Mouse (Mus musculus): ENCODE results near the gene Ptprcap. TPM values are rescaled to one million over a fixed set of nuclear protein-coding genes. Genes with fewer than 3 reads are reported as not detected.

Gene Ptprcap
- 1,512 and 1,655 TPM in 2 replicates for polyA plus RNA-seq (2012; rRNA removed)

DNA sequence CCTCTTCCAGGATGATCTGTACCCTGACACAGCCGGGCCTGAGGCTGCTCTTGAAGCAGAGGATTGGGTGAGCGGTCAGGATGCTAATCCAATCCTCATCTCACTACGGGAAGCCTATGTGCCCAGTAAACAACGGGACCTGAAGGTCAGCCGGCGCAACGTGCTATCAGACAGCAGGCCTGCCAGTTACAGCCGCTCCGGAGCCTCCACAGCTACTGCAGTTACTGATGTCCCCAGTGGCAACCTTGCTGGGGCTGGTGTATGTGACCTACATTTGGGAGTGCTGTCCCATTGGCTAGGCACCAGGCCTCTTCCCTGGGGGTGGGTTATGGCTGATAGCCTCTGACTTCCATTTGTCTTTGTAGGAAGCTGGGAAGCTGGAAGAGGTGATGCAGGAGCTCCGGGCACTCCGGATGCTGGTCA is at the start of gene Ptprcap:
TSS of gene Ptprcap (plus strand) at position 373 of the 423 bp plus-strand sequence.
- Histone ChIP-seq H3K4me3 (ENCODE audit: control insufficient read depth, insufficient read depth, low read length) (peak within 1 kb of the TSS; percentile 80), H3K27me3 (ENCODE audit: control insufficient read depth, insufficient read depth, low read length) (no peaks in the 10 kb centered on the region), H3K36me3 (ENCODE audit: control insufficient read depth, insufficient read depth, low read length) (peaks cover 18% of the 10 kb centered on the region), H3K4me1 (replicated peaks; ENCODE audit: control insufficient read depth, insufficient read depth, low read length) (peaks cover 49% of the 10 kb centered on the region), H3K27ac (ENCODE audit: control insufficient read depth, insufficient read depth, low read length) (peak within 1 kb of the TSS; percentile 97)
- no peak for DNase-seq
- no peak for TF ChIP-seq POLR2A (IDR thresholded peaks at IDR 0.05; ENCODE audit: control insufficient read depth, extremely low read depth, insufficient read depth, low read length, poor library complexity)
- TF ChIP-seq CTCF (IDR thresholded peaks at IDR 0.05; ENCODE audit: borderline replicate concordance, control insufficient read depth, extremely low read depth, insufficient read depth, low read length, poor library complexity): no peak
- 97% methylated on average over 11 of the region's 11 CpGs for WGBS

DNA sequence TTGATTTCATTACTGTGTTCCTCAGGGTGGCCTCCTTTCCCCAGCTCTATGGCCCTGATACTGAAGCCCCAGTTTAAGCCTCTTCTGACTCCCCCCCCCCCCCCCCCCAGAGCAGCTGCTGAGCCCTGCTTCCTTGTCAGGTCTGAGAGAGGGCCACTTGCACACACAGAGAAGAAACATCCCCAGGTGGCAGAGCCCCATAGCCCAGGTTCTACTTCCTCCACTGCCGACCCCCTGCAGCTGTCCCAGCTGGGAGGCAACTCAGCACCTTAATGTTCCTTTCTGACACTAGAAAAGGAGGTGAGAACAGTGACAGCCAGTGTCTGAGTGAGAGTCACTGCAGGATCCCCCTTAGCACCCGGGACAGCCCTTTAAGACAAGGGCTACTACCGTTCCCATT is 49.6 kb upstream of the Ptprcap start:
- H3K27me3 ChIP-seq (ENCODE audit: control insufficient read depth, insufficient read depth, low read length): no peaks in the 10 kb centered on the region
- no peaks in the 10 kb centered on the region for H3K36me3 ChIP-seq (ENCODE audit: control insufficient read depth, insufficient read depth, low read length)
- H3K4me3 ChIP-seq (ENCODE audit: control insufficient read depth, insufficient read depth, low read length): no peak overlapping the region
- H3K27ac ChIP-seq (ENCODE audit: control insufficient read depth, insufficient read depth, low read length): peak overlapping the region; percentile 56
- TF ChIP-seq CTCF (IDR thresholded peaks at IDR 0.05; ENCODE audit: borderline replicate concordance, control insufficient read depth, extremely low read depth, insufficient read depth, low read length, poor library complexity) (no peak), POLR2A (IDR thresholded peaks at IDR 0.05; ENCODE audit: control insufficient read depth, extremely low read depth, insufficient read depth, low read length, poor library complexity) (no peak)
- 54% methylated on average over 3 of the region's 3 CpGs for WGBS
- no peak for DNase-seq
- H3K4me1 ChIP-seq (replicated peaks; ENCODE audit: control insufficient read depth, insufficient read depth, low read length): peaks cover 44% of the 10 kb centered on the region

DNA sequence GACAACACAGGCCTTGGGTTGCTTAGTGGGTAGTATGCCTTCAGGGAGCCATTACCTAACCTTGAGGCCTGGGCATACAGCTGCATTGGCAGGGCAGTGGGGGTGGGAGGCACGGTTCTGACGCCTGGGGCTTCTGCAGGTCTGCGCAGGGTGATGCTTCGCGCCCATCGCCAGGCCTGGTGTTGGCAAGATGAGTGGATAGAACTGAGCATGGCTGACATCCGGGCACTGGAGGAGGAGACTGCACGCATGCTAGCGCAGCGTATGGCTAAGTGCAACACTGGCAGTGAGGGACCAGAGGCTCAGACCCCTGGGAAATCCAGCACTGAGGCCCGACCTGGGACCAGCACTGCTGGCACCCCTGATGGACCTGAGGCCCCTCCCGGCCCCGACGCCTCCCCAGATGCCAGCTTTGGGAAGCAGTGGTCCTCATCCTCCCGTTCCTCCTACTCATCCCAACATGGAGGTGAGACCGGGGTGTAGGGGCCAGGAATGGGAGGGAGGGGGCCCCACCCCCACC is 48.7 kb upstream of the Ptprcap start:
- DNase-seq: no peak
- Histone ChIP-seq H3K27ac (ENCODE audit: control insufficient read depth, insufficient read depth, low read length) (no peak overlapping the region), H3K27me3 (ENCODE audit: control insufficient read depth, insufficient read depth, low read length) (no peaks in the 10 kb centered on the region), H3K4me3 (ENCODE audit: control insufficient read depth, insufficient read depth, low read length) (no peak overlapping the region), H3K36me3 (ENCODE audit: control insufficient read depth, insufficient read depth, low read length) (no peaks in the 10 kb centered on the region), H3K4me1 (replicated peaks; ENCODE audit: control insufficient read depth, insufficient read depth, low read length) (peaks cover 35% of the 10 kb centered on the region)
- no peak for TF ChIP-seq POLR2A (IDR thresholded peaks at IDR 0.05; ENCODE audit: control insufficient read depth, extremely low read depth, insufficient read depth, low read length, poor library complexity)
- no peak for TF ChIP-seq CTCF (IDR thresholded peaks at IDR 0.05; ENCODE audit: borderline replicate concordance, control insufficient read depth, extremely low read depth, insufficient read depth, low read length, poor library complexity)
- 96% methylated on average over 16 of the region's 16 CpGs for WGBS

DNA sequence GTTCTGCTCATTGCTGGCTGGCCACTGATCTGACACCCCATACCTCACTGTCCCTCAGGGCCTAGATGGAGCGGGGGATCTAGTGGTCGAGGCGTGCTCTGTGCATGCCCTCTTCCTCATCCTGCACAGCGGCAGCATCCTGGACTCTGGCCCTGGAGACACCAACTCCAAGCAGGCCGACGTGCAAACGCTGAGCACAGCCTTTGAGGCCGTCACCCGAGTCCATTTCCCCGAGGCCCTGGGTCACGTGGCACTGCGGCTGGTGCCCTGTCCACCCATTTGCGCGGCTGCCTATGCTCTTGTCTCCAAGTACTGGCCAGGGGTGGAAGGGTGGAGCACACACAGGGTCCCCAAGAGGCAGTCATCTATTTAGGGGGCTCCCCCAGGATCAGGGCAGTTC is 46.8 kb upstream of the Ptprcap start:
- DNase-seq: no peak
- 0 out of 2 replicates have a peak, but pooled peaks cover under 1% of the 10 kb centered on the region for H3K36me3 ChIP-seq (ENCODE audit: control insufficient read depth, insufficient read depth, low read length)
- peaks cover 19% of the 10 kb centered on the region for H3K4me1 ChIP-seq (replicated peaks; ENCODE audit: control insufficient read depth, insufficient read depth, low read length)
- no peak for TF ChIP-seq POLR2A (IDR thresholded peaks at IDR 0.05; ENCODE audit: control insufficient read depth, extremely low read depth, insufficient read depth, low read length, poor library complexity)
- TF ChIP-seq CTCF (IDR thresholded peaks at IDR 0.05; ENCODE audit: borderline replicate concordance, control insufficient read depth, extremely low read depth, insufficient read depth, low read length, poor library complexity): no peak
- WGBS: 99% methylated on average over 14 of the region's 14 CpGs
- no peak overlapping the region for H3K4me3 ChIP-seq (ENCODE audit: control insufficient read depth, insufficient read depth, low read length)
- H3K27ac ChIP-seq (ENCODE audit: control insufficient read depth, insufficient read depth, low read length): no peak overlapping the region
- no peaks in the 10 kb centered on the region for H3K27me3 ChIP-seq (ENCODE audit: control insufficient read depth, insufficient read depth, low read length)

DNA sequence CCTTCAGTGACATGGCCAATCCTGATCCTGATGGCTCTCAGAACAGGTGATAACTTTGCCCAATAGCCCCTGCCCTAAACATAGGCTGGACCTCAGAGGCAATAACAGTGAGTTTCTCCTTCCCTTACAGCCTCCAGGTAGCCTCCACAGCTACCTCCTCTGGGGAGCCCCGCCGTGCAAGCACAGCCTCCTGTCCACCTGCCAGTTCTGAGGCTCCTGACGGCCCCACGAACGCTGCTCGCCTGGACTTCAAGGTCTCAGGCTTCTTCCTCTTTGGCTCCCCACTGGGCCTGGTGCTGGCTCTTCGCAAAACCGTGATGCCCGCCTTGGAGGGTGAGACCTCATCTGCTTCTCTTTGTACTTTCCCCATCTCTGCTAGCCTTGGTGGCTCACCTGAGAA is 44.9 kb upstream of the Ptprcap start:
- H3K36me3 ChIP-seq (ENCODE audit: control insufficient read depth, insufficient read depth, low read length): peaks cover 13% of the 10 kb centered on the region; the same call in 1 of the 2 replicates
- H3K4me1 ChIP-seq (replicated peaks; ENCODE audit: control insufficient read depth, insufficient read depth, low read length): peaks cover 23% of the 10 kb centered on the region
- DNase-seq: no peak
- H3K27ac ChIP-seq (ENCODE audit: control insufficient read depth, insufficient read depth, low read length): no peak overlapping the region
- H3K4me3 ChIP-seq (ENCODE audit: control insufficient read depth, insufficient read depth, low read length): no peak overlapping the region
- H3K27me3 ChIP-seq (ENCODE audit: control insufficient read depth, insufficient read depth, low read length): no peaks in the 10 kb centered on the region
- TF ChIP-seq POLR2A (IDR thresholded peaks at IDR 0.05; ENCODE audit: control insufficient read depth, extremely low read depth, insufficient read depth, low read length, poor library complexity) (no peak), CTCF (IDR thresholded peaks at IDR 0.05; ENCODE audit: borderline replicate concordance, control insufficient read depth, extremely low read depth, insufficient read depth, low read length, poor library complexity) (no peak)
- WGBS: 91% methylated on average over 9 of the region's 9 CpGs

DNA sequence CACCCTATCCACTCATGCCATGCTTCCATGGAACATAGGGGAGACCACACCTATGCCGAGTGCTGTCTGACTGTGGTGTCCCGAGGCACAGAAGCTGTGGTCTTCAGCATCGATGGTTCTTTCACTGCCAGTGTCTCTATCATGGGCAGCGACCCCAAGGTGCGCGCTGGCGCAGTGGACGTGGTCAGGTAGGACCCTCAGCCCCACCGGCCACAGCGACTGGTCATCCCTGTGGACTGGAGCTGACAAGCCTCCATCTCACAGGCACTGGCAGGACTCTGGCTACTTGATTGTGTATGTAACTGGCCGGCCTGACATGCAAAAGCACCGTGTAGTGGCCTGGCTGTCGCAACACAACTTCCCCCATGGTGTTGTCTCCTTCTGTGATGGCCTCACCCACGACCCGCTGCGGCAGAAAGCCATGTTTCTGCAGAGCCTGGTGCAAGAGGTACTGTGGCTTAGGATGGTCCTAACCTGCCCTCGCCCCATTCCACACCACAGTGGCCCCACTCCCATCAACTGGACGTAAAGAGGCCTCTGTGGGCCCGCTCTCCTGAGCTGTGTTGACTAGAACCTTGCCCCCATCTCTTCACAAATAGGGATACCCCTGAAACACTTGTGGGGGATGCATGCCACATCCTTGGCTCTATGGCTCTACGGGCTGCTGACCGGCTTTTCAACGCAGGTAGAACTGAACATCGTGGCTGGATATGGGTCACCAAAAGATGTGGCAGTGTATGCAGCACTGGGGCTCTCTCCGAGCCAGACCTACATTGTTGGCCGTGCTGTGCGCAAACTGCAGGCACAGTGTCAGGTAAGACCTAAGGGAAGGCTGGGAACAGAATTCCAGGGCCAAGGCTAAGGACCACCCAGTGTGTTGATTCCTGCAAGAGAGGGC is 41.1 kb upstream of the Ptprcap start:
- Histone ChIP-seq H3K27me3 (ENCODE audit: control insufficient read depth, insufficient read depth, low read length) (no peaks in the 10 kb centered on the region), H3K27ac (ENCODE audit: control insufficient read depth, insufficient read depth, low read length) (no peak overlapping the region), H3K4me1 (replicated peaks; ENCODE audit: control insufficient read depth, insufficient read depth, low read length) (peaks cover 33% of the 10 kb centered on the region), H3K4me3 (ENCODE audit: control insufficient read depth, insufficient read depth, low read length) (no peak overlapping the region), H3K36me3 (ENCODE audit: control insufficient read depth, insufficient read depth, low read length) (peaks cover 30% of the 10 kb centered on the region)
- TF ChIP-seq CTCF (IDR thresholded peaks at IDR 0.05; ENCODE audit: borderline replicate concordance, control insufficient read depth, extremely low read depth, insufficient read depth, low read length, poor library complexity): no peak
- no peak for TF ChIP-seq POLR2A (IDR thresholded peaks at IDR 0.05; ENCODE audit: control insufficient read depth, extremely low read depth, insufficient read depth, low read length, poor library complexity)
- DNase-seq: no peak
- 98% methylated on average over 26 of the region's 26 CpGs for WGBS

Measured in thymus, adult 2 months (tissue).